Comparison of ENCODE assay signal across 8 mouse cellular contexts in genomic region chr4:62407730-62408582, GRCm38 (mm10). TPM values are rescaled to one million over a fixed set of nuclear protein-coding genes. Genes with fewer than 3 reads are reported as not detected.
DNase-seq lines count a peak whose midpoint lies in the region; ATAC-seq lines count a peak whose summit lies in the region.

No protein-coding gene starts in this region.

- peak overlapping the region; percentile 55 for H3K27ac ChIP-seq in forebrain, embryonic 16.5 days (ENCODE audit: low read length)
- peak overlapping the region; percentile 91 for H3K27ac ChIP-seq in hindbrain, embryonic 10.5 days
- peak overlapping the region; percentile 83 for H3K27ac ChIP-seq in lung, embryonic 15.5 days

- peak overlapping the region; percentile 73 for H3K4me3 ChIP-seq in forebrain, embryonic 16.5 days (replicated peaks; ENCODE audit: low read length)
- H3K4me3 ChIP-seq in hindbrain, embryonic 10.5 days, result peak overlapping the region; percentile 69
- peak overlapping the region; percentile 73 for H3K4me3 ChIP-seq in lung, embryonic 15.5 days

- peaks cover 28% of the 10 kb centered on the region for H3K4me1 ChIP-seq in forebrain, embryonic 16.5 days (replicated peaks; ENCODE audit: control insufficient read depth, insufficient read depth, low read length)
- peaks cover 26% of the 10 kb centered on the region for H3K4me1 ChIP-seq in hindbrain, embryonic 10.5 days (replicated peaks)
- H3K4me1 ChIP-seq in lung, embryonic 15.5 days, result peaks cover 18% of the 10 kb centered on the region

- DNase-seq in MN1 (ENCODE audit: low spot score), result peak; percentile 26
- DNase-seq in cerebellum, adult 11-12 months, result peak; percentile 40
- peak; percentile 69 for DNase-seq in hindbrain, embryonic 10.5 days (ENCODE audit: low spot score)
- peak; percentile 38 to 48 for DNase-seq in layer of hippocampus, adult 8-10 months (ENCODE audit: low spot score in 2 of 2)
- peak; percentile 26 for DNase-seq in ovary, adult 18-20 months (ENCODE audit: low spot score)
- DNase-seq in thymus, adult 18-20 months, result peak; percentile 22 to 38

- peaks cover 5% of the 10 kb centered on the region; the same call in 1 of the 2 replicates for H3K36me3 ChIP-seq in forebrain, embryonic 16.5 days (ENCODE audit: control insufficient read depth, insufficient read depth)
- peaks cover 53% of the 10 kb centered on the region for H3K36me3 ChIP-seq in hindbrain, embryonic 10.5 days
- H3K36me3 ChIP-seq in lung, embryonic 15.5 days, result peaks cover 21% of the 10 kb centered on the region

- no peaks in the 10 kb centered on the region for H3K9me3 ChIP-seq in forebrain, embryonic 16.5 days (ENCODE audit: control insufficient read depth, low read length)
- no peaks in the 10 kb centered on the region for H3K9me3 ChIP-seq in hindbrain, embryonic 10.5 days
- no peaks in the 10 kb centered on the region for H3K9me3 ChIP-seq in lung, embryonic 15.5 days

- peak overlapping the region; percentile 65 for H3K9ac ChIP-seq in forebrain, embryonic 16.5 days (replicated peaks; ENCODE audit: low read depth, low read length)
- peak overlapping the region; percentile 50 for H3K9ac ChIP-seq in lung, embryonic 15.5 days

- no peaks in the 10 kb centered on the region for H3K27me3 ChIP-seq in forebrain, embryonic 16.5 days (replicated peaks; ENCODE audit: control insufficient read depth, insufficient read depth, low read length)
- H3K27me3 ChIP-seq in hindbrain, embryonic 10.5 days (ENCODE audit: insufficient read depth, poor library complexity, severe bottlenecking), result no peaks in the 10 kb centered on the region
- H3K27me3 ChIP-seq in lung, embryonic 15.5 days, result no peaks in the 10 kb centered on the region

- H3K4me2 ChIP-seq in forebrain, embryonic 16.5 days (ENCODE audit: low read length), result peak overlapping the region; percentile 48
- peak overlapping the region; percentile 53 for H3K4me2 ChIP-seq in lung, embryonic 15.5 days

- ATAC-seq in forebrain, embryonic 16.5 days, result peak; percentile 57
- no peak; the same call in 1 of the 2 replicates for ATAC-seq in lung, embryonic 15.5 days (ENCODE audit: borderline replicate concordance, extremely low read depth, low FRiP score, low TSS enrichment)

- WGBS in forebrain, embryonic 16.5 days, result under 1% methylated on average over 35 of the region's 35 CpGs
- WGBS in hindbrain, embryonic 10.5 days, result under 1% methylated on average over 35 of the region's 35 CpGs
- under 1% methylated on average over 35 of the region's 35 CpGs for WGBS in lung, embryonic 15.5 days

RNA-seq across cellular contexts. Expression of gene Cdc26, which starts 0.5 kb away (rescaled TPM):
- polyA plus RNA-seq in forebrain, embryonic 16.5 days (2015; fragmentation: Nextera tagmentation; extraction: Ambion mirVana), result 99.8 and 104 TPM in 2 replicates
- polyA plus RNA-seq in hindbrain, embryonic 10.5 days (2016; fragmentation: Nextera tagmentation; extraction: Ambion mirVana), result 176 and 179 TPM in 2 replicates
- total RNA-seq in layer of hippocampus, adult 8-10 months (2022), result 10 to 100 TPM; 52.6 to 57.3 (median 53.7) TPM
- 152 and 158 TPM in 2 replicates for polyA plus RNA-seq in lung, embryonic 15.5 days (2015; fragmentation: Nextera tagmentation; extraction: Ambion mirVana)

RNA-seq across cellular contexts. Expression of gene Prpf4, which starts 0.6 kb away (rescaled TPM):
- polyA plus RNA-seq in forebrain, embryonic 16.5 days (2015; fragmentation: Nextera tagmentation; extraction: Ambion mirVana), result 17.0 and 18.7 TPM in 2 replicates
- 26.8 and 35.2 TPM in 2 replicates for polyA plus RNA-seq in hindbrain, embryonic 10.5 days (2016; fragmentation: Nextera tagmentation; extraction: Ambion mirVana)
- total RNA-seq in layer of hippocampus, adult 8-10 months (2022), result 10 to 100 TPM; 12.6 to 16.1 (median 14.0) TPM
- polyA plus RNA-seq in lung, embryonic 15.5 days (2015; fragmentation: Nextera tagmentation; extraction: Ambion mirVana), result 22.4 and 23.3 TPM in 2 replicates

RNA-seq across cellular contexts. Expression of gene Rnf183, which starts 27.1 kb away (rescaled TPM):
- not detected in 2 replicates for polyA plus RNA-seq in forebrain, embryonic 16.5 days (2015; fragmentation: Nextera tagmentation; extraction: Ambion mirVana)
- not detected in 2 replicates for polyA plus RNA-seq in hindbrain, embryonic 10.5 days (2016; fragmentation: Nextera tagmentation; extraction: Ambion mirVana)
- total RNA-seq in layer of hippocampus, adult 8-10 months (2022), result not detected
- 0.14 TPM in 1 of 2 replicates, not detected in the other for polyA plus RNA-seq in lung, embryonic 15.5 days (2015; fragmentation: Nextera tagmentation; extraction: Ambion mirVana)

RNA-seq across cellular contexts. Expression of gene Slc31a1, which starts 47.4 kb away (rescaled TPM):
- 39.6 and 43.2 TPM in 2 replicates for polyA plus RNA-seq in forebrain, embryonic 16.5 days (2015; fragmentation: Nextera tagmentation; extraction: Ambion mirVana)
- 48.5 and 53.9 TPM in 2 replicates for polyA plus RNA-seq in hindbrain, embryonic 10.5 days (2016; fragmentation: Nextera tagmentation; extraction: Ambion mirVana)
- total RNA-seq in layer of hippocampus, adult 8-10 months (2022), result 10 to 100 TPM; 11.1 to 14.0 (median 12.6) TPM
- 48.3 and 51.7 TPM in 2 replicates for polyA plus RNA-seq in lung, embryonic 15.5 days (2015; fragmentation: Nextera tagmentation; extraction: Ambion mirVana)

RNA-seq across cellular contexts. Expression of gene Fkbp15, which starts 47.6 kb away (rescaled TPM):
- 23.5 and 24.0 TPM in 2 replicates for polyA plus RNA-seq in forebrain, embryonic 16.5 days (2015; fragmentation: Nextera tagmentation; extraction: Ambion mirVana)
- 20.3 and 21.8 TPM in 2 replicates for polyA plus RNA-seq in hindbrain, embryonic 10.5 days (2016; fragmentation: Nextera tagmentation; extraction: Ambion mirVana)
- total RNA-seq in layer of hippocampus, adult 8-10 months (2022), result 10 to 100 TPM; 40.7 to 49.8 (median 46.1) TPM
- polyA plus RNA-seq in lung, embryonic 15.5 days (2015; fragmentation: Nextera tagmentation; extraction: Ambion mirVana), result 24.9 and 25.2 TPM in 2 replicates
